Mouse (Mus musculus) stomach, postnatal 0 days (tissue): ENCODE measurements at regions not wholly inside any gene's neighbourhood (a gene's known extent, or its start where the extent isn't known, plus 50 kb on each side); places are given as distances from the start of the nearest gene placed in this dataset.

Experiments used
- CTCF ChIP-seq: IDR thresholded peaks from 2 replicates; pipeline ENCODE4 v1.5.1; 2016; ENCODE audit warnings: antibody characterized with exemption, low read depth, mild to moderate bottlenecking, moderate library complexity
- EP300 ChIP-seq: optimal IDR thresholded peaks from 2 replicates; pipeline ENCODE3; 2016; ENCODE audit warnings: antibody characterized with exemption

DNA sequence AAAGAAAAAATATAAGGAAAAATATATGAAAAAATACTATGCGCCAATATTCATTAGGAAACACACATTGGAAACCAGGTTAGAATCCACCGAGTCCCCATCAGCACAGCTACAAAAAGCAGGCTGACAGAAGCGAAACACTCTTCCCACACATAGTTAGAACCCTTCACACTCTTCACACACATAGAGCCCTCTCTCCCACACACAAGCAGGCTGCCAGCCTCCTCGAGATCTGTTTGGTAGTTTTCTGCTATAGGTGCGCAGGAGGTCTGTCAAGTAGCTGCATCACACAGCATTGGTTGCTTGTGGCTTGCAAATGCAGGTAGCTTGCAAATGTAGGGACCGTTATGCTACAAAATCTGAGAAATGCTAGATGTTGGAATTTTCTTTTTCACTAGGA, 526.8 kb upstream of the Fat1 start:
- TF ChIP-seq CTCF (no peak), EP300 (no peak)
